14 mouse cellular contexts compared by ENCODE assay signal in the genomic region with DNA sequence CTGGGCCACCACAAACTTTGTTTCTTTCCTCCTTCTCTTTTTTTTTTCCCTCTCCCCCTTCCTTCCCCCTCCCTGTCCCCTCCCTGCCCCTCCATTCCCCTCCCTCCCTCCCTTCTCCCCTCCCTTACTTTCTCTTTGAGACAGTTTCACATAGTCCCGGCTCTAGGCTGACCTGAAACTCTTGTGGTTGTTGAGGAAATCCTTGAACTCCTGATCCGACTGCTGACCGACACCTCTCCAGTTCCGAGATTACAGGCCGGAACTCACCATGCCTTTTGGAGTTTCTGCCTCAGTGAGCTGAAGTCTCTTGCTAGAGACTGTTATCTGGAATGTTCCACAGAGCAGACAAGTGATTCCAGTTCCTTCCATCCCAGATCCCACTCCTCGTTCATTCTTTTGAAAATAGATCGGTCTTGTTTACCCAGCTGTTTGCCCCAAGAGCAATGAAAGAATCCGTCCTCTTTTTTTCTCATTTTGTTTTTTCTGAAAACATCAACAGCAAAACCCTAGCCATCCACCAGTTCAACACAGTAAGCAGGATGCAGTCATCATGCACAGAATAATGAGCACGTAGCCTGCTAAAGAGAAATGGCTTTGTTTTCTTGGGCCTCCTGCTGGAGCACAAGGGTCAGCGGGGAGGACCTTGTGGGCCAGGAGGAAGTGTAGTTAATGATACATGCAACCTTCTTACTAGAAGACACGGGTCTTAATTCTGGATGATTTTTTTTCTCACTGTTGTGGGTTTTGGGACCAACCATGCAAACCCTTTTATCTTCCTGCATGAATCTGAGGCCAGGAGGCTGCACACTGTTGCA. TPM values are rescaled to one million over a fixed set of nuclear protein-coding genes. Genes with fewer than 3 reads are reported as not detected.
DNase-seq lines count a peak whose midpoint lies in the region; ATAC-seq and TF ChIP-seq lines count a peak whose summit lies in the region.
"Had no signal": no experiment of that assay in that cellular context is flagged by ENCODE, and none has a peak within 500 bp of the region (broad histone marks: within the 10 kb centered on the region; RNA-seq: fewer than 3 reads in every experiment).

No protein-coding gene starts in this region.

- H3K27ac ChIP-seq in heart, embryonic 15.5 days, result peak overlapping the region; percentile 27; the same call in 1 of the 2 replicates
- H3K27ac ChIP-seq in midbrain, postnatal 0 days (ENCODE audit: low read depth, low read length), result no peak overlapping the region; the same call in 1 of the 2 replicates
- no peak overlapping the region; the same call in 1 of the 2 replicates for H3K27ac ChIP-seq in midbrain, embryonic 15.5 days
- H3K27ac ChIP-seq in kidney, embryonic 15.5 days, result peak overlapping the region; percentile 94
- no peak overlapping the region for H3K27ac ChIP-seq in forebrain, embryonic 16.5 days (ENCODE audit: low read length)
- H3K27ac ChIP-seq: embryonic facial prominence, embryonic 15.5 days; hindbrain, embryonic 15.5 days had no signal

- no peak overlapping the region for H3K4me2 ChIP-seq in heart, embryonic 15.5 days
- no peak overlapping the region for H3K4me2 ChIP-seq in midbrain, postnatal 0 days (ENCODE audit: low read depth, low read length, poor library complexity, severe bottlenecking)
- no peak overlapping the region for H3K4me2 ChIP-seq in midbrain, embryonic 15.5 days
- peak overlapping the region; percentile 14 for H3K4me2 ChIP-seq in kidney, embryonic 15.5 days
- H3K4me2 ChIP-seq in forebrain, embryonic 16.5 days (ENCODE audit: low read length), result no peak overlapping the region
- H3K4me2 ChIP-seq: embryonic facial prominence, embryonic 15.5 days; hindbrain, embryonic 15.5 days had no signal

- H3K9me3 ChIP-seq in heart, embryonic 15.5 days (replicated peaks), result no peaks in the 10 kb centered on the region
- no peaks in the 10 kb centered on the region for H3K9me3 ChIP-seq in midbrain, postnatal 0 days (ENCODE audit: low read length)
- H3K9me3 ChIP-seq in midbrain, embryonic 15.5 days, result no peaks in the 10 kb centered on the region
- no peaks in the 10 kb centered on the region for H3K9me3 ChIP-seq in kidney, embryonic 15.5 days (replicated peaks)
- H3K9me3 ChIP-seq in forebrain, embryonic 16.5 days (ENCODE audit: control insufficient read depth, low read length), result no peaks in the 10 kb centered on the region
- H3K9me3 ChIP-seq: embryonic facial prominence, embryonic 15.5 days; hindbrain, embryonic 15.5 days had no signal

- H3K27me3 ChIP-seq in heart, embryonic 15.5 days, result no peaks in the 10 kb centered on the region
- H3K27me3 ChIP-seq in midbrain, postnatal 0 days (ENCODE audit: insufficient read depth, low read length), result no peaks in the 10 kb centered on the region
- H3K27me3 ChIP-seq in midbrain, embryonic 15.5 days (replicated peaks), result no peaks in the 10 kb centered on the region
- no peaks in the 10 kb centered on the region for H3K27me3 ChIP-seq in kidney, embryonic 15.5 days
- H3K27me3 ChIP-seq in forebrain, embryonic 16.5 days (replicated peaks; ENCODE audit: control insufficient read depth, insufficient read depth, low read length), result no peaks in the 10 kb centered on the region
- H3K27me3 ChIP-seq: embryonic facial prominence, embryonic 15.5 days; hindbrain, embryonic 15.5 days had no signal

- no peak overlapping the region for H3K9ac ChIP-seq in heart, embryonic 15.5 days
- H3K9ac ChIP-seq in midbrain, postnatal 0 days (replicated peaks; ENCODE audit: low read length, poor library complexity, severe bottlenecking), result no peak overlapping the region
- H3K9ac ChIP-seq in midbrain, embryonic 15.5 days, result no peak overlapping the region
- no peak overlapping the region for H3K9ac ChIP-seq in kidney, embryonic 15.5 days
- no peak overlapping the region for H3K9ac ChIP-seq in forebrain, embryonic 16.5 days (replicated peaks; ENCODE audit: low read depth, low read length)
- H3K9ac ChIP-seq: embryonic facial prominence, embryonic 15.5 days; hindbrain, embryonic 15.5 days had no signal

- no peaks in the 10 kb centered on the region for H3K36me3 ChIP-seq in heart, embryonic 15.5 days
- no peaks in the 10 kb centered on the region for H3K36me3 ChIP-seq in midbrain, postnatal 0 days (ENCODE audit: insufficient read depth, low read length)
- no peaks in the 10 kb centered on the region for H3K36me3 ChIP-seq in midbrain, embryonic 15.5 days (replicated peaks)
- no peaks in the 10 kb centered on the region for H3K36me3 ChIP-seq in kidney, embryonic 15.5 days
- H3K36me3 ChIP-seq in forebrain, embryonic 16.5 days (ENCODE audit: control insufficient read depth, insufficient read depth), result no peaks in the 10 kb centered on the region
- H3K36me3 ChIP-seq: embryonic facial prominence, embryonic 15.5 days; hindbrain, embryonic 15.5 days had no signal

- no peak for DNase-seq in heart, postnatal 10 days
- DNase-seq in midbrain, postnatal 0 days (ENCODE audit: low spot score), result no peak
- peak; percentile 28 for DNase-seq in yolk sac, embryonic 10.5 days (ENCODE audit: low spot score)
- no peak for DNase-seq in adrenal gland, postnatal 25 days
- DNase-seq: adrenal gland, postnatal 36 days; cerebellum, adult 8-10 months; layer of hippocampus, postnatal 36 days; thymus, postnatal 4 days had no signal

- H3K4me3 ChIP-seq in heart, embryonic 15.5 days, result no peak overlapping the region
- no peak overlapping the region for H3K4me3 ChIP-seq in midbrain, postnatal 0 days (ENCODE audit: low read depth, low read length)
- H3K4me3 ChIP-seq in midbrain, embryonic 15.5 days, result no peak overlapping the region
- no peak overlapping the region for H3K4me3 ChIP-seq in kidney, embryonic 15.5 days (replicated peaks)
- no peak overlapping the region for H3K4me3 ChIP-seq in forebrain, embryonic 16.5 days (replicated peaks; ENCODE audit: low read length)
- H3K4me3 ChIP-seq: embryonic facial prominence, embryonic 15.5 days; hindbrain, embryonic 15.5 days had no signal

- TF ChIP-seq CTCF in midbrain, postnatal 0 days (IDR thresholded peaks at IDR 0.05), result peak; percentile 1; the same call in 1 of the 2 replicates

- intact Hi-C loops in heart, postnatal 10 days (cut with DNase I), result no loop called here

- 51% methylated on average over 11 of the region's 11 CpGs for WGBS in heart, embryonic 15.5 days
- WGBS in midbrain, postnatal 0 days, result 56% methylated on average over 11 of the region's 11 CpGs
- 60% methylated on average over 11 of the region's 11 CpGs for WGBS in midbrain, embryonic 15.5 days
- 7% methylated on average over 11 of the region's 11 CpGs for WGBS in kidney, embryonic 15.5 days
- 55% methylated on average over 11 of the region's 11 CpGs for WGBS in forebrain, embryonic 16.5 days

- 0 out of 2 replicates have a peak, but pooled peaks cover 2% of the 10 kb centered on the region for H3K4me1 ChIP-seq in heart, embryonic 15.5 days (replicated peaks)
- H3K4me1 ChIP-seq in midbrain, postnatal 0 days (ENCODE audit: insufficient read depth, low read length), result no peaks in the 10 kb centered on the region
- no peaks in the 10 kb centered on the region for H3K4me1 ChIP-seq in midbrain, embryonic 15.5 days
- peaks cover 47% of the 10 kb centered on the region for H3K4me1 ChIP-seq in kidney, embryonic 15.5 days
- H3K4me1 ChIP-seq in forebrain, embryonic 16.5 days (replicated peaks; ENCODE audit: control insufficient read depth, insufficient read depth, low read length), result no peaks in the 10 kb centered on the region
- H3K4me1 ChIP-seq: embryonic facial prominence, embryonic 15.5 days; hindbrain, embryonic 15.5 days had no signal

- no peak; the same call in 1 of the 2 replicates for ATAC-seq in heart, embryonic 15.5 days (replicated peaks; ENCODE audit: insufficient number of reproducible peaks, insufficient read depth, low FRiP score, low read depth)
- ATAC-seq in midbrain, postnatal 0 days (ENCODE audit: low FRiP score), result no peak
- ATAC-seq in midbrain, embryonic 15.5 days (replicated peaks), result no peak
- ATAC-seq in kidney, embryonic 15.5 days (replicated peaks; ENCODE audit: low FRiP score), result peak; percentile 90
- ATAC-seq in forebrain, embryonic 16.5 days, result no peak

RNA-seq across cellular contexts. Expression of a gene that starts 14.9 kb away (rescaled TPM):
- polyA plus RNA-seq in heart, embryonic 15.5 days (2015; fragmentation: Nextera tagmentation; extraction: Ambion mirVana), result 90.4 and 98.4 TPM in 2 replicates
- 100 to 1,000 TPM; 112 to 114 TPM for total RNA-seq in heart, postnatal 10 days (2021)
- total RNA-seq in midbrain, postnatal 0 days (2014; rRNA removed), result 7.6 and 7.9 TPM in 2 replicates
- 8.0 and 9.1 TPM in 2 replicates for polyA plus RNA-seq in midbrain, postnatal 0 days (2015; fragmentation: Nextera tagmentation; extraction: Ambion mirVana)
- 9.6 and 10.2 TPM in 2 replicates for polyA plus RNA-seq in midbrain, embryonic 15.5 days (2015; fragmentation: Nextera tagmentation; extraction: Ambion mirVana)
- 56.2 and 57.8 TPM in 2 replicates for polyA plus RNA-seq in kidney, embryonic 15.5 days (2015; fragmentation: Nextera tagmentation; extraction: Ambion mirVana)
- polyA plus RNA-seq in forebrain, embryonic 16.5 days (2015; fragmentation: Nextera tagmentation; extraction: Ambion mirVana), result 8.3 and 9.9 TPM in 2 replicates
- total RNA-seq in adrenal gland, postnatal 25 days (2021), result 16.1 and 19.1 TPM in 2 replicates

RNA-seq across cellular contexts. Expression of a gene that starts 39.1 kb away (rescaled TPM):
- polyA plus RNA-seq in heart, embryonic 15.5 days (2015; fragmentation: Nextera tagmentation; extraction: Ambion mirVana), result 69.9 and 75.6 TPM in 2 replicates
- 10 to 100 TPM; 34.8 to 36.1 TPM for total RNA-seq in heart, postnatal 10 days (2021)
- total RNA-seq in midbrain, postnatal 0 days (2014; rRNA removed), result 21.3 and 22.7 TPM in 2 replicates
- 47.0 and 49.1 TPM in 2 replicates for polyA plus RNA-seq in midbrain, postnatal 0 days (2015; fragmentation: Nextera tagmentation; extraction: Ambion mirVana)
- polyA plus RNA-seq in midbrain, embryonic 15.5 days (2015; fragmentation: Nextera tagmentation; extraction: Ambion mirVana), result 29.3 and 31.6 TPM in 2 replicates
- 54.4 and 58.4 TPM in 2 replicates for polyA plus RNA-seq in kidney, embryonic 15.5 days (2015; fragmentation: Nextera tagmentation; extraction: Ambion mirVana)
- polyA plus RNA-seq in forebrain, embryonic 16.5 days (2015; fragmentation: Nextera tagmentation; extraction: Ambion mirVana), result 16.6 and 22.5 TPM in 2 replicates
- total RNA-seq in adrenal gland, postnatal 25 days (2021), result 49.1 and 54.8 TPM in 2 replicates

Comparison
In these comparisons a context has a peak if more than half of its experiments do, and no peak if none do; other contexts are left out.
1. H3K27ac ChIP-seq: peak in heart, embryonic 15.5 days (single experiment) and kidney, embryonic 15.5 days (single experiment); none in midbrain, postnatal 0 days (single experiment), midbrain, embryonic 15.5 days (single experiment) and forebrain, embryonic 16.5 days (single experiment).